Mouse (Mus musculus) left cerebral cortex, adult 11 months (tissue): Measurements from ENCODE around the gene Cfd.

Experiments
- DNase-seq: peaks from one replicate; pipeline ENCODE4 v3.0.0; 2022; ENCODE audit warnings: low spot score

The Cfd gene

GRCm38 (mm10) chr10:79886611-79887010 lies 4.0 kb upstream of the Cfd start:
- DNase-seq = no peak

- no peak for DNase-seq
Observed at GRCm38 (mm10) chr10:79889386-79889785, 1.3 kb upstream of the Cfd start.

GRCm38 (mm10) chr10:79892451-79893118 lies 1.9 kb downstream of the Cfd start:
- DNase-seq = peak; percentile 70

GRCm38 (mm10) chr10:79896306-79896705 lies 5.7 kb downstream of the Cfd start:
- DNase-seq = no peak

- no peak for DNase-seq
Observed at GRCm38 (mm10) chr10:79896814-79897213, 6.2 kb downstream of the Cfd start.

GRCm38 (mm10) chr10:79897316-79898245 lies 6.9 kb downstream of the Cfd start:
- no peak for DNase-seq

- peak; percentile 73 for DNase-seq
Observed at GRCm38 (mm10) chr10:79900951-79901410, 10.3 kb downstream of the Cfd start.

GRCm38 (mm10) chr10:79906712-79907111 lies 16.1 kb downstream of the Cfd start:
- DNase-seq = no peak

- no peak for DNase-seq
Observed at GRCm38 (mm10) chr10:79907415-79907814, 16.8 kb downstream of the Cfd start.

GRCm38 (mm10) chr10:79908167-79909091 lies 17.8 kb downstream of the Cfd start, which contains the start of gene Med16:
Gene Med16 (minus strand): TSS chr10:79908923.
- peak; percentile 96 for DNase-seq

- DNase-seq = peak; percentile 79
Observed at GRCm38 (mm10) chr10:79909092-79909922, 18.7 kb downstream of the Cfd start.

- no peak for DNase-seq
Observed at GRCm38 (mm10) chr10:79910556-79910955, 19.9 kb downstream of the Cfd start, which contains the start of gene Gm26602. Gene Gm26602 (plus strand): TSS chr10:79910856.

- DNase-seq = no peak
Observed at GRCm38 (mm10) chr10:79912412-79912811, 21.8 kb downstream of the Cfd start.

- no peak for DNase-seq
Observed at GRCm38 (mm10) chr10:79914131-79914947, 23.7 kb downstream of the Cfd start.

GRCm38 (mm10) chr10:79914948-79915596 lies 24.4 kb downstream of the Cfd start:
- no peak for DNase-seq

- no peak for DNase-seq
Observed at GRCm38 (mm10) chr10:79916081-79916480, 25.4 kb downstream of the Cfd start.

GRCm38 (mm10) chr10:79916808-79917531 lies 26.3 kb downstream of the Cfd start, which contains the start of gene Kiss1r:
Gene Kiss1r (plus strand): TSS chr10:79916971.
- peak; percentile 65 for DNase-seq

- no peak for DNase-seq
Observed at GRCm38 (mm10) chr10:79917532-79918100, 27.0 kb downstream of the Cfd start.
